Mouse (Mus musculus): ENCODE results near the gene St8sia6.
A peak's percentile ranks its signal among the peaks of the same experiment; 100 is the strongest.

The St8sia6 gene

DNA sequence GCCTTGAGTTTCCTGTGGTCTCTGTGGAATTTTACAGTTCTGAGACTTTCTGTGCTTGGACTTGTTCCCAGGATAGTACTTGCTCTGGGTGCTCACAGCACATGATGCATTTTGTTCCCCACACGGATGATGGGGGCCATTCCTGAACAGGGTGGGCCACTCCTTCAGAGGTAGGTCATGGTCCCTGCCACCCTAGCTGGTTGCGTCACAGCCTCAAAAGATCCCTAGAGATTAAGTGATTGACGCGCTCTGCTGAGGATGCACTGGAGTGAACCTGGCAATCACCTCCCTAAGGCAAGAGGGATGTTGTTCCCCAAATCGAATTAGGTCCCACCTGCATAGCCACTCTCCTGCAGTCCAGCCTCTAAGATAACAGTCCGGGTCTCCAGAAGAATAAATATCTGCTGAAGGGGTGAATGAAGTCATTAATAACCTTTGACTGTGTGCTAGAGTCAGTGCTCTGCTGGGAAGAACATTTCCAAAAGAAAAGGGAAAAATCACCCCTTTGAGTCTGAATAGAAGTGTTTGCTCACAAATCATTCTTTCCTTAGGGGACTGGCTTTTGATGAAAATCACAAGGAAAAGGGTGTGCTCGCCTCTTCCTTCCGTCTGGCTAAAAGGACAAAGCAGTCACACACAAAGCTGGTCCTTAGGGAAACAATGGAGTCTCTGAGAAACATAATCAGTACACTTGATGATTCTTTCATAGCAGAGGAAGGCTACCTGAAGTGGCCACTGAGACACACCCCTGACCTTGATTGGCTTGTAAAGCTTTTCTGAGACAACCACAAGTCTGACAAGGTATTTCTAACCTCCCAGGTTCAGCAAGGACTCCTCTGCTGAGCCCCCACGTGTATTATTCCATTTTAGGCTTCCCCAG is 26.1 kb downstream of the St8sia6 start:
- no peak for DNase-seq (ENCODE audit: extremely low read depth, insufficient read length, low spot score)

DNA sequence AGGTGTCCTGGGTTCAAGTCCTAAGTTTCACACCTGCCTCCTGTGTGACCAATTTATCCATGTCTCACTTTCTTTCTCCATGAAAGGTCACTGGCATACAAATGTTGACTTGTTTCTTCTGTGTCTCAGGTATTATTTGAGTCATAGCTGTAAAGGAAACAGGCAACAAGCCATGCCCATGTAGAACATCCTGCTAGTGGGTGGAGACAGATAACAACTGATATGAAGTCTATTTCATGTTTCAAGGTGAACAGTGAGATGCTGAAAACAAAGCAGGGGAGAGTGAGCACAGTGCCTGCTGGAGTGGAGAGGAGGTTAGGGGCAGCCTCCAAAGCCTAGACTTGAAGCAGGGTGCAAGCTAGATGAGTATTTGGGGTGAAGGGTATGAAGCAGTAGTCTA is 33.5 kb downstream of the St8sia6 start:
- no peak for DNase-seq (ENCODE audit: extremely low read depth, insufficient read length, low spot score)

DNA sequence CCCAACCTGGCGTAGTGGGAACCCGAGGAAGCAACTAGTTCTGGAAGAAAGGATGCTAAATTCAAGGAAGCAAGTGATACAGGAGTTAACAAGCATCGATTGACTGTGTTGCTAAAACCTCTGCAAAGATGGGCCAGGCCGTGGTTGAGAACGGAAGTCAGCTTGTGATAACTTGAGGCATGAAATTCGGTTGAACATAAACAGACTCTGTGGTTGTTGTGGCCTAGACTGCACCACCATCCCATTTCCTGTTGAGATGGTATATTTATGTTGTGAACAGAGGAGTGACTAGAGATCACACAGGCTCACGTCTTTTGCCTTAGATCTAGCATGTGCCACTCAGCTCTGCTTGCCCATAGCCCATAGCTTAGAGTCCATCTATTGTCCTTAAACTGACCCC is 36.5 kb downstream of the St8sia6 start:
- DNase-seq (ENCODE audit: extremely low read depth, insufficient read length, low spot score), result no peak

DNA sequence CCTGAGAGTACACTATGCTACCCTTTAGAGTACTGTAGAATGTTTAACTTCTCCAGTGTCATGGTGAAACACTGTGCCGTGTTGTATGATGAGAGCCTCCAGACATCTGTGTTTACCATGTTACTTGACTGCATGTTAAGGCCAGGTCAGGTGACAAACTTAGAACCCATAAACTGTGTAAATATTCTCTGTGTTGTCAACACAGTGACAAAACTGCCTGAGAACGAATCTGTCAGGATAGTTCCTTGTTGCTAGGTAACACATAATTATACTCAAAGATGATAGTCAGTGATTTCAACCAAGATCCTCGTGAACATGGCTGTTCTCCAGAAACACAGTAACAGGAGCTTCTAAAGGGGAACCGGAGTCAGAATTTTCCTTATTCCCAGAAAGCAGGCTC is 38.1 kb downstream of the St8sia6 start:
- no peak for DNase-seq (ENCODE audit: extremely low read depth, insufficient read length, low spot score)

DNA sequence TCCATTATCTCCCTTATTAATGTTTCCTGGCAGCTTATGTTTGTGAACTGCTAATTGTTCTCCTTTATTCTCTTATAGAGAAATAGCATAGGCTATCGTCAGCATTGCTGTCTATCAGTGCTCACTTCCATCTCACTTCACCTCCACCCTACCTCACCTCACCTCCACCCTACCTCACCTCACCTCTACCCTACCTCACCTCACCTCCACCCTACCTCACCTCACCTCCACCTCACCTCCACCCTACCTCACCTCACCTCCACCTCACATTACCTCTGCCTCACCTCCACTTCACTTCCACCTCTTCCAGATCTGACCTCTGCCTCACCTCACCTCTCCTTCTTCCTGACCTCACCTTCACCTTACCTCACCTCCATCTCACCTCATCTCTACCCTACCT is 42.2 kb downstream of the St8sia6 start:
- DNase-seq (ENCODE audit: extremely low read depth, insufficient read length, low spot score), result no peak

DNA sequence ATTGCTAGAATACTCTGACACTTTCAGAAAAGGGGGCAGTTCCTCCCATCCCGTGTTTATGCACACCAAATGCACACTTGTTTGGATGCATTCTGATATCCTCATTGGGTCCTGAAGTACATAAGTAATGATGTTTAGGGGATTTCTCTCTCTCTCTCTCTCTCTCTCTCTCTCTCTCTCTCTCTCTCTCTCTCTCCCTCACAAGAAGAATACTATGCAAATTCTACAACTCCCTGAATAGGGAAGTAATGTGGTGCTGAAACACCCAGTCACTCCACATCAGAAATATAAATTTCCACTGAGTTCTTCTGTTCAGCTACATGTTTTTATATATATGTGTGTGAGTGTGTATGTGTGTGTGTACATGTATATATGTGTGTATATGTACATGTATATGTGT is 43.1 kb downstream of the St8sia6 start:
- DNase-seq (ENCODE audit: extremely low read depth, insufficient read length, low spot score), result no peak

DNA sequence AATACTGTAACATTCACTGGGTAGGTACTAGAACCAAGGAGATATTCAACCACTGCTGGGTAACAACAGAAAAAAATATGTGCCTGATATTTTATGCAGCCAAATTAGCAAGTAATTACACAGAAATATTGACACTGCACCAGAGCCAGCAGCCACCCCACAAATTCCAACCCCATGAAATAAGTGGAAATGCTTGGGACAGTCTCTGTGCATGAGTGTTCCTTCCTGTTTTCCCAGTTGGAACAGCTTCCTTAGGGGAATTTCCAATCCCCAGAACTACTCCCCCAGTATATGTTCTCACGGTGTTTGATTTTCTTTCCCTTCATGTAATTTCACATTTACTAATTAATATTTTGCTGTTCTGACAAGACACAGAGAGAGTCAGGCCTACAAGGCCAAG is 43.8 kb downstream of the St8sia6 start:
- DNase-seq (ENCODE audit: extremely low read depth, insufficient read length, low spot score), result no peak

DNA sequence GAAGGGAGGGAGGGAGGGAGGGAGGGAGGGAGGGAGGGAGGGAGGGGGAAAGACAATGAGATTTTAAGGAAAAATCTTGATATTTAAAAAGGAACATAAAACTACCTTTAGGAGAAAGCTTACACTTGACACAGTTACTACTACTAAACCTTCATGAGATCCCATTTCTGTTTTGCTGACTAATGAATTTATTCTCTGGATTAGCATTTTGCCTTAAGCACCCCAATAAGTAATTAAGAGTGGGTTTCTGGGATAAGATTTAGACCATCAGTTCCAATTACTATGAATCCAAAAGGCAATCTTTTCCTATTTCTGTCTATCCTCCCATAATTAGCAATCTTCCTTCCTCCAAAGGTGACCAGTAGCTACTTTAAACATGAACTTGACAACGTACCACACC is 44.7 kb downstream of the St8sia6 start:
- DNase-seq (ENCODE audit: extremely low read depth, insufficient read length, low spot score), result no peak

DNA sequence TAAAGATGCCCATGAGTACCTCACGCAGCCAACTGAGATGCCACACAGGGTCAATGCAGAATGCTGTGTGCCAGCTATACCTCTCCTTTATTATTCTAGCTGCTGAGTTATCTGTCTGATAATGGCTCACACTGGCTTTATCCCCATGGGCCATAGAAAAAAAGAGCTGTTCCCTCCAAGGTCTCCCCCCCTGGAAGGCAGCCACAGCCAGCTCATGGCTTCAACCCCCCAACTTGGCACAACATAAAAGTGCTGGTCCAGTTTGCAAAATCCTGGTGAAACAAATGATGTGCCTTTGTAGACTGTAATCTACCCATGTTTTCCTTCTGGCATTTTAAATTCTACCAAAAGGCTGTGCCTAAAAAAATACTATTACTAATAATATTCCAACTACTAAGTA is 46.3 kb downstream of the St8sia6 start:
- DNase-seq (ENCODE audit: extremely low read depth, insufficient read length, low spot score), result no peak

DNA sequence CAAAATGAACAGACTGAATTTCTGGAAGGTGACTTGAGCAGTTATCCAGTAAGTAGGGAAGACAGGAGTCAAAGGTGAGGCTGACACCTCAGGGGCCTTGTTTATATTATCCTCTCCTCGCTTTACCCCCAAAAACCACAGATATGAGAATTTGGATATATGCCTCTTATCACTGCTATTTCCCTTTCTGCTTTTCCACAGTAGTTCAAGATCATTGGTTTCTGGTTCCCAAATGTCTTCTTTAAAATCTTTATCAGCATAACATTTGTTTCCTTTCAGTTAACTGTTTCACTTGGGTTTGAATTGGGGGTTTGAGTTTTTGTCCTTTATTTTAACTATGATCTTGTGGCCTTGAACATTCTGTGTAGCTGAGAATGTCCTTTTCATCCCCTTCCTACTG is 47.8 kb downstream of the St8sia6 start:
- no peak for DNase-seq (ENCODE audit: extremely low read depth, insufficient read length, low spot score)

DNA sequence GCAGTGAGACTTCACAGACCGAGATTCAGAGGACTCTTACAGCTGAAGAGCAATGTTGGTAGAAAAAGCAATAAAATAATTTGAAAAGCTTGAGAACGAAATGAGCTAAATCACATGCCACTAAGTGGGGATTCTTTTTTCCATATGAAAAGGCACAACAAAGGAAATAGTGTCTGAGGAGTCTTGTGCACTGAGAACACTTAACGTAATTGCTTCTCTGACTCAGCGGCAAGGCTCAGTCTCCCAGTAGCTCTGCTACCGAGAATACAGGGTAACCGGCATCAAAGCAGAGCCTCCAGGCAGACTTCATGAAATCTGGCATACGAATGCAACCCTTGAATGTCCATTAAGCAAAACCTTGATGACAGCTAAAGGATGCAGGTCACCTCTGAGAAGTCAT is 55.2 kb downstream of the St8sia6 start:
- DNase-seq (ENCODE audit: extremely low read depth, insufficient read length, low spot score), result no peak

DNA sequence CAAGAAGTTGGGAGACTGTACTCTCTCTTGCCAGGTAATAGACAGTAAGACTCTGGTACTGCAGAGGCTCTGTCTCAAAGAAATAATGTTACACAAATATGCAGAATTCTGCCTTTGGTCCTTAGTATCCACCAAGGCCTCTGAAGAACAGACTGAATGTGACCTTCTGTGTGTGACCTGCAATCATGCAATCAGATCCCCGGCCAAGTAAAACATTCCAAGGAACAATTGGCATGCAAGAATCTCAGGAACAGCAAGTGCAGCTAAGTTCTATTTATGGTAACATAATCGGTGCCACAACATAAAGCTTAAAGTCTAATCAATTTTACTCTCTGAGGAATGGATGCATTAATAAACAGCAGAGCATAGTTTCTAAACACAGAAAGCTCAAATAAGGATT is 66.0 kb downstream of the St8sia6 start:
- DNase-seq (ENCODE audit: extremely low read depth, insufficient read length, low spot score), result peak; percentile 18

DNA sequence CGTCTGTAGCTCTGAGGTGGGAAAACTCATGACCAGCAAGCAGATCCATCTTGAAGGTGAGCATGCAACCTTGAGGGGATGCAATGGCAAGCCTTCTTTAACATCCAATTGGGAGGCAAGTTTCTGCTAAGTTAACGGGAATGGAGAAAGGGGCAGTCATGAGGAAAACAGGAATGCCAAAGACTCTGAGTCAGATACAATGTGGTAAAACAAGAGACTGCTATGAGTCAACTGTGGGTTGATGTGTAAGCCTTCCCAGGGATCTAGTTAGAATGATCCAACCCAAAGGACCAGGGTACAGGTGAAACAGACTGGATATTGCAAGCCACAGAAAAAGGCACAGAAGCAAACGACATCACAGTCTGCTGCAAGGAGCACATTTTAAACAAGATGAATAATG is 68.3 kb downstream of the St8sia6 start:
- DNase-seq (ENCODE audit: extremely low read depth, insufficient read length, low spot score), result peak; percentile 66

DNA sequence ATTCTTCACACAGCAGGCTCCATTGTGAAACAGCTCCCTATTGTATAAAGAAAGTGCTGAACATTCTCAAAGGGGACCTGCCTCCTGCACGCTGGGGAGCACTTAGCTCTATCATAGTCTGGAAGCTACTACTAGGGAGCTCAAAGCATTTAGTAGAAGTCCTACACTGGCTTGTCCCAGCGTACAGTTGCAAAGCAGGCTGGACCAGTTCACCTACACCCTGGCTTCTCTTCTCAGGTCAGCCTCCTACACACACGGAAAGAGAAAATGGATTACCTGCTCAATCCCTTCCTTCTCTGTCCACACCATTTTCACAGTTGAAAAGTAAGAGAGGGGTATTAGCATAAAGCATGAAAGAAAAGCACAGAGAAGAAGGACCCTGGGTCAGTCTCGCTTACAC is 71.6 kb downstream of the St8sia6 start:
- DNase-seq (ENCODE audit: extremely low read depth, insufficient read length, low spot score), result no peak

DNA sequence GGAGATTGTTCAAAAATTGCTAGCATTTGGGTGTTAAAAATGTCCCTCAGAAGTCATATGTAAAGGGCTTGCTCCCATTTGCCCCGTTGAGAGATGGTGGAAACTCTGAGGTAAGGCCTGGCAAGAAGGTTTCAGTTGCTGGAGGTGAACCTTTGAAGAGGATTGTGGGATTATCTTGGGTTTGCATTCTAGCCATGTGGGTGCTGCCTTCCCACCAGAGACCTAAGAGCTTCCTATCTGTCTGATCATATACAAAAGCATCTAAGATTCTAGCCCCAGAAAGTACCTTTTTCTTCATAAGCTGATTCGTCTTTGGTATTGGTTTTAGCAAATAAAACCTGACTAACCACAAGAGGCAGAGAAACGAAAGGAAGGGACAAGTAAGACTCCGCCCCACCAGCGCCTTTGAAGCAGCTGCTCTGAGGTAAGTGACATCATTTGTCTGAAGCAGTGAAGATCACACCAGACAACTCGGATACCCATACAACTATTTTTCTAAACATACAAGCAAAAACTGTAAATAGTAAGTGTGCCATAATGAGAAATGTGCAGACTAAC is 75.2 kb downstream of the St8sia6 start:
- DNase-seq (ENCODE audit: extremely low read depth, insufficient read length, low spot score), result no peak

DNA sequence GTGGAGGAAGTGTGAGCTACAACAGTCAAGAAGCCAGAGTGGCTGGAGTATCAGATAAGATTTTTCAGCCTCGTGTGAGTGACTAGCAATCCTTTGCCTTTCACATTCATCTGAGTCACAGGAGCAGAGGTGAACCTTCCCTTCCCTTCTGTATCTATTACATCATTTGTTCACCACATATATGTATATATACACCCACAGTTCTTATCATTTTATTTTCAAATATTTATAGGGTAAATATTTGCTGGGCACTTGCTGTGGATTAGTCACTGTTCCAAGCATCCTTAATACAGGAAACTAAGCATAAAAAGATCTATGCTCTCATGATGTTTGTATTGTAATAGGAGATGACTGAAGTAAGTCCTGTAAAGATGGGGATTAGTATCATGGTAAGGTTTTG is 85.1 kb downstream of the St8sia6 start:
- no peak for DNase-seq (ENCODE audit: extremely low read depth, insufficient read length, low spot score)

DNA sequence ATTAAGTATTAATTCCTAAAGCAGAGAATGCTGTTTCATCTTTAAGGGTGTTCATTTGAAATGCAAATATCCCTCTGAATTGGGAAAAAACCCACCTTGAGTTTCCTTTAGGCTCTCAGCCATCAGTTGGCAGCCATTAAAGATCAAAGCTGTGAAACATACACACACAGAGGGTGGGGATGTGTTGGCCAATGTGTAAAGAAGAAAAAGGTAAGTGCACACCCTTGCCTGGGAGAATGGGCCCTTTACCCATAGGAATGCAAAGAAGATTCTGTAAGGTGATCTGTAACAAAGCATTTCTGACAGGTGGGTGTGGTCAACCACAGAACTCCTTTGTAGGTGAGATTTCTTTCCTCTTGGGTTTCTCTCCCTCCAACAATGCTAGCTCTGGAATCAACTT is 96.3 kb downstream of the St8sia6 start:
- no peak for DNase-seq (ENCODE audit: extremely low read depth, insufficient read length, low spot score)

DNA sequence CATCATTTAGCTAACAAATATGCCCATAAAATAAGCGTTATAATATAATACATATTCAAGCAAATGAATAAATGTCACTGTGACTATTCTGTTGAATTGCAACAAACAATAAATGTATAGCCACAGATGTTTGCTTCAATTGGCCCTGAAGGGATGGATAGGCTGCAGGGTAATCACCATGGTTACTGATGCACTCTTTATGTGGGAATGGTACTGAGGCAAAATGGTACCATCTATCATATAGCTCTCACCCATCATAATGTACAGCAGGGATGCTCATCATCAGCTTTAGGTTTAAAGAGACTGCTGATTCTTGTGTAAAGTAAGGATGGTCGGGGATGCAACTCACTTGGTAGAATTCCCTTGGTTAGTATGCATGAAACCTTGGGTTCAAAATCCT is 99.4 kb downstream of the St8sia6 start:
- no peak for DNase-seq (ENCODE audit: extremely low read depth, insufficient read length, low spot score)

DNA sequence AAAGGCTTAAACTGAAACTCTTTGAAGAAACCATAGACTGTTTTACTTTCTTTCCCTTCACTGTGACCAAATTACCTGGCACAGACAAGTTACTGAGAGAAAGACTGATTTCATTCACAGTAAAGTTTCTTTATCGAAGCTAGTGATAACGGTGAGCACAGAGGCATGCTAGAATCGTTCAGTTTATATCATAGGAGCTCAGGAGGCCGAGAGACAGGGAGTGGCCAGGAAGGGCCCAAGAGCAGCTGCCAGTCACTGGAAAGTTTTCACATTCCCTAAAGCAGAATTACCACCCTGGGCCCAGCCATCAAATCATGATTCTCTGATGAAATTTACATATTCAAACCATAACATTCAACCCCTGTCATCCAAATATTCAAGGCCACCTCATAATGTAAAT is 109.5 kb downstream of the St8sia6 start:
- DNase-seq (ENCODE audit: extremely low read depth, insufficient read length, low spot score), result no peak

DNA sequence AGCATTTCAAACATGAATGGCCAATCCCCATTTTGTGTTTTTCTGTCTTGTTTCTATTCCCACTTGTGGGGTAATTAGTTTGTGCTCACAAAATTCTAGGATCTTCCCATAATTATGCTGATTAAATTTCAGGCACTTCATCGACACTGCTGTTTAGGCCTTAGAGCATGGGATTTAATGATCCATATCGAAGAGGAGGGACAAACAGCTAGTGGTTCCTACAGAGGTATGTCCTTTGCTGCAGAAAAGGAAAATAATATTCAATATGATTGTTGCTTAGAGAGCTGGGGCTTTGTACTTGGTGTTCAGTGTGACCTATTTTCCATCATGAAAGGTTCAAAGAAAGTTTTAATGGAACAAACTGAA is 110.7 kb downstream of the St8sia6 start:
- DNase-seq (ENCODE audit: extremely low read depth, insufficient read length, low spot score), result no peak

DNA sequence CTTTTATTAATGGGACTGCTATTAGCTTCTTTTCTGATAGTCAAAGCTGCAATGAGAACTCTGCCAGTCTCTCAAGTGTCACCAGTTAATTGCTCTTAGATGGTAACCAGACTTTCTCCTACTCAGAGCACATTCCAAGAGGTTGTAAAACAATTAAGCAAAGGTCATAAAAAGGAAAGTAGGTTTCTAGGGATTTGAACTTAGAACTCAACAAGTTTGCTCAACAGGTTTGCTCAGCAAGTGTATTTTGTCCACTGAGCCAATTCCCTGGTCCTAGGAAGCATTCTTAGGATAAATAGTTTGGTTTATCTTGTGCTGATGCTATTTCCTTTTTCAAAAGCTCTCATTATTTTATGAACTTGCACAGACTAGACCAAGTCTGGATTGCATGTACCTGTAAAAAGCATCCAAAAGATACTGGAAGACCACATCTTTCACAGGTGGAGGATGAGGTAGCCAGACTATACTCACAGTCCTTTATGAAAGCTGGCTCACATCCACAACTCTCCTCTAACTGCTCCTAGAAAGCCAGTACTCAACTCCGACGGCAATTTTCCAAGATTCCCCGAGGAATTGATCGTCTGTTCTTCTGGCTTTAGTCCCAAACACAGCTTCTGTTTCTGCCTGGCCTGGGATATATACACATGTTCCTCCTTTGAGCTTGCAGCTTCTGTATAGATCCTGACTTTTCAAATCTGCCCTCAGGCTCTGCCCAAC is 111.2 kb downstream of the St8sia6 start:
- DNase-seq (ENCODE audit: extremely low read depth, insufficient read length, low spot score), result no peak

DNA sequence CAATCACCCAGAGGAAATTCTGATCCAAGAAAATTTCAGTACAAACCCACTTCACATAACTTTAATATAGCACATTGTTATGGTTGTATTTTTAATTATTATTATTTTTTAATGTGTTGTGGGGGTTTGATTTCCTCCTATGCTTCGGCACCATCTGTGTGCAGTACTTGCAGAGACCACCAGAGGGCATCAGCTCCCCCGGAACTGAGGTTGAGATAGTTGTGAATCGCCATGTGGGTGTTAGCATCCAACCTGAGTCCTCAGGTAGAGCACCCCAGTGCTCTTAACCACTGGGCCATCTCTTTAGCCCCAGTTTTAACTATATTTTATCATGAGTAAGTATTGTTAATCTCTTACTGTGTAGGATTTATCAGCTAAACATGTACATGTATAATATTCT is 120.9 kb downstream of the St8sia6 start:
- DNase-seq (ENCODE audit: extremely low read depth, insufficient read length, low spot score), result no peak

Data from 3134 (cell line).